Mouse (Mus musculus): ENCODE data around the gene Stat3. TPM values are rescaled to one million over a fixed set of nuclear protein-coding genes. Genes with fewer than 3 reads are reported as not detected.

The Stat3 gene
- polyA plus RNA-seq, 1 experiment from 2014 or later, result 46.5 TPM

- H3K4me1 ChIP-seq, result peaks cover 31% of the 10 kb centered on the region; the same call in 1 of the 2 replicates
- WGBS, result 69% methylated on average over 10 of the region's 10 CpGs
- no peaks in the 10 kb centered on the region for H3K9me3 ChIP-seq
- H3K4me2 ChIP-seq, result peak overlapping the region; percentile 77
- no peak for ATAC-seq (ENCODE audit: insufficient read depth, low FRiP score, low read depth)
- H3K36me3 ChIP-seq, result no peaks in the 10 kb centered on the region
- no peak overlapping the region for H3K4me3 ChIP-seq (replicated peaks)
- no peak overlapping the region for H3K9ac ChIP-seq
- peak overlapping the region; percentile 96; the same call in 1 of the 2 replicates for H3K27ac ChIP-seq
- H3K27me3 ChIP-seq (replicated peaks), result no peaks in the 10 kb centered on the region
These were observed 32.1 kb upstream of the Stat3 start for GRCm38 (mm10) chr11:100971455-100971854.

GRCm38 (mm10) chr11:100970557-100970937, 31.2 kb upstream of the Stat3 start, which contains the start of gene Cavin1:
TSS of gene Cavin1 (minus strand) at chr11:100970887.
- Histone ChIP-seq H3K4me3 (replicated peaks) (peak within 1 kb of the TSS; percentile 75), H3K27ac (peak within 1 kb of the TSS; percentile 96), H3K4me2 (peak within 1 kb of the TSS; percentile 77), H3K9ac (peak within 1 kb of the TSS; percentile 69), H3K27me3 (replicated peaks) (no peaks in the 10 kb centered on the region), H3K4me1 (peaks cover 40% of the 10 kb centered on the region), H3K9me3 (no peaks in the 10 kb centered on the region), H3K36me3 (no peaks in the 10 kb centered on the region)
- 1% methylated on average over 20 of the region's 20 CpGs for WGBS
- peak; percentile 88 for ATAC-seq (ENCODE audit: insufficient read depth, low FRiP score, low read depth)

- Histone ChIP-seq H3K36me3 (no peaks in the 10 kb centered on the region), H3K4me3 (replicated peaks) (peak overlapping the region; percentile 75), H3K4me1 (peaks cover 40% of the 10 kb centered on the region), H3K9me3 (no peaks in the 10 kb centered on the region), H3K9ac (peak overlapping the region; percentile 69), H3K27ac (peak overlapping the region; percentile 96), H3K4me2 (peak overlapping the region; percentile 77), H3K27me3 (replicated peaks) (no peaks in the 10 kb centered on the region)
- peak; percentile 72; the same call in 1 of the 2 replicates for ATAC-seq (ENCODE audit: insufficient read depth, low FRiP score, low read depth)
- WGBS, result under 1% methylated on average over 65 of the region's 65 CpGs
These were observed 30.6 kb upstream of the Stat3 start for GRCm38 (mm10) chr11:100969744-100970556.

GRCm38 (mm10) chr11:100969189-100969743, 29.9 kb upstream of the Stat3 start:
- ATAC-seq (ENCODE audit: insufficient read depth, low FRiP score, low read depth), result no peak
- no peaks in the 10 kb centered on the region for H3K9me3 ChIP-seq
- H3K27ac ChIP-seq, result peak overlapping the region; percentile 96
- no peaks in the 10 kb centered on the region for H3K36me3 ChIP-seq
- WGBS, result 2% methylated on average over 35 of the region's 35 CpGs
- H3K9ac ChIP-seq, result peak overlapping the region; percentile 69
- H3K27me3 ChIP-seq (replicated peaks), result no peaks in the 10 kb centered on the region
- peaks cover 46% of the 10 kb centered on the region for H3K4me1 ChIP-seq
- H3K4me2 ChIP-seq, result peak overlapping the region; percentile 77
- peak overlapping the region; percentile 75 for H3K4me3 ChIP-seq (replicated peaks)

GRCm38 (mm10) chr11:100968501-100968900, 29.2 kb upstream of the Stat3 start:
- Histone ChIP-seq H3K27ac (peak overlapping the region; percentile 96), H3K36me3 (no peaks in the 10 kb centered on the region), H3K4me1 (peaks cover 54% of the 10 kb centered on the region), H3K9me3 (no peaks in the 10 kb centered on the region), H3K9ac (peak overlapping the region; percentile 69; the same call in 1 of the 2 replicates), H3K4me3 (replicated peaks) (peak overlapping the region; percentile 75), H3K4me2 (peak overlapping the region; percentile 77), H3K27me3 (replicated peaks) (no peaks in the 10 kb centered on the region)
- ATAC-seq (ENCODE audit: insufficient read depth, low FRiP score, low read depth), result no peak
- 61% methylated on average over 5 of the region's 5 CpGs for WGBS

GRCm38 (mm10) chr11:100967881-100968420, 28.6 kb upstream of the Stat3 start:
- Histone ChIP-seq H3K27ac (0 out of 2 replicates have a peak overlapping the region, but pooled peaks have one; percentile 96), H3K4me2 (peak overlapping the region; percentile 77), H3K36me3 (no peaks in the 10 kb centered on the region), H3K9ac (0 out of 2 replicates have a peak overlapping the region, but pooled peaks have one; percentile 13), H3K4me3 (replicated peaks) (peak overlapping the region; percentile 75), H3K27me3 (replicated peaks) (no peaks in the 10 kb centered on the region), H3K4me1 (peaks cover 58% of the 10 kb centered on the region), H3K9me3 (no peaks in the 10 kb centered on the region)
- WGBS, result 75% methylated on average over 5 of the region's 5 CpGs
- ATAC-seq (ENCODE audit: insufficient read depth, low FRiP score, low read depth), result no peak

- no peak overlapping the region for H3K27ac ChIP-seq
- no peak overlapping the region for H3K9ac ChIP-seq
- H3K36me3 ChIP-seq, result no peaks in the 10 kb centered on the region
- H3K27me3 ChIP-seq (replicated peaks), result no peaks in the 10 kb centered on the region
- H3K4me1 ChIP-seq, result peaks cover 64% of the 10 kb centered on the region
- H3K9me3 ChIP-seq, result no peaks in the 10 kb centered on the region
- peak overlapping the region; percentile 75 for H3K4me3 ChIP-seq (replicated peaks)
- ATAC-seq (ENCODE audit: insufficient read depth, low FRiP score, low read depth), result no peak
- WGBS, result 50% methylated on average over 5 of the region's 5 CpGs
- H3K4me2 ChIP-seq, result peak overlapping the region; percentile 77
These were observed 28.0 kb upstream of the Stat3 start for GRCm38 (mm10) chr11:100967376-100967775.

GRCm38 (mm10) chr11:100965760-100966159, 26.4 kb upstream of the Stat3 start:
- peaks cover 61% of the 10 kb centered on the region for H3K4me1 ChIP-seq
- 67% methylated on average over 6 of the region's 6 CpGs for WGBS
- H3K27ac ChIP-seq, result peak overlapping the region; percentile 40; the same call in 1 of the 2 replicates
- no peaks in the 10 kb centered on the region for H3K9me3 ChIP-seq
- peak overlapping the region; percentile 77; the same call in 1 of the 2 replicates for H3K4me2 ChIP-seq
- no peak overlapping the region for H3K9ac ChIP-seq
- ATAC-seq (ENCODE audit: insufficient read depth, low FRiP score, low read depth), result no peak
- H3K4me3 ChIP-seq (replicated peaks), result no peak overlapping the region
- H3K36me3 ChIP-seq, result no peaks in the 10 kb centered on the region
- H3K27me3 ChIP-seq (replicated peaks), result no peaks in the 10 kb centered on the region

- H3K9me3 ChIP-seq, result no peaks in the 10 kb centered on the region
- no peaks in the 10 kb centered on the region for H3K27me3 ChIP-seq (replicated peaks)
- no peak overlapping the region for H3K4me3 ChIP-seq (replicated peaks)
- H3K4me2 ChIP-seq, result peak overlapping the region; percentile 3; the same call in 1 of the 2 replicates
- H3K27ac ChIP-seq, result peak overlapping the region; percentile 86
- no peak for ATAC-seq (ENCODE audit: insufficient read depth, low FRiP score, low read depth)
- no peak overlapping the region for H3K9ac ChIP-seq
- no peaks in the 10 kb centered on the region for H3K36me3 ChIP-seq
- WGBS, result 84% methylated on average over 6 of the region's 6 CpGs
- peaks cover 68% of the 10 kb centered on the region for H3K4me1 ChIP-seq
These were observed 25.7 kb upstream of the Stat3 start for GRCm38 (mm10) chr11:100964901-100965542.

- Histone ChIP-seq H3K4me1 (peaks cover 73% of the 10 kb centered on the region), H3K27me3 (replicated peaks) (0 out of 2 replicates have a peak, but pooled peaks cover under 1% of the 10 kb centered on the region), H3K4me3 (replicated peaks) (no peak overlapping the region), H3K9ac (no peak overlapping the region), H3K9me3 (no peaks in the 10 kb centered on the region), H3K4me2 (peak overlapping the region; percentile 27; the same call in 1 of the 2 replicates), H3K27ac (peak overlapping the region; percentile 86), H3K36me3 (no peaks in the 10 kb centered on the region)
- ATAC-seq (ENCODE audit: insufficient read depth, low FRiP score, low read depth), result no peak
- WGBS, result 79% methylated on average over 7 of the region's 7 CpGs
These were observed 24.8 kb upstream of the Stat3 start for GRCm38 (mm10) chr11:100964180-100964579.

- WGBS, result 63% methylated on average over 9 of the region's 9 CpGs
- H3K4me3 ChIP-seq (replicated peaks), result no peak overlapping the region
- no peak overlapping the region for H3K9ac ChIP-seq
- H3K9me3 ChIP-seq, result no peaks in the 10 kb centered on the region
- no peak for ATAC-seq (ENCODE audit: insufficient read depth, low FRiP score, low read depth)
- H3K27ac ChIP-seq, result peak overlapping the region; percentile 86
- H3K27me3 ChIP-seq (replicated peaks), result peaks cover 6% of the 10 kb centered on the region
- peak overlapping the region; percentile 27; the same call in 1 of the 2 replicates for H3K4me2 ChIP-seq
- peaks cover 77% of the 10 kb centered on the region for H3K4me1 ChIP-seq
- peaks cover 3% of the 10 kb centered on the region for H3K36me3 ChIP-seq
These were observed 24.3 kb upstream of the Stat3 start for GRCm38 (mm10) chr11:100963647-100964046.

Measured in stomach, embryonic 15.5 days (tissue).